Mouse (Mus musculus): ENCODE data around the gene Gm21775. TPM values are rescaled to one million over a fixed set of nuclear protein-coding genes. Genes with fewer than 3 reads are reported as not detected.
"Not testable (repeated sequence)": the region's sequence is repeated elsewhere in the genome, so short reads cannot be mapped to it uniquely, and the experiment has no call there.

Gene Gm21775
- not detected in 2 replicates for polyA plus RNA-seq (2012; rRNA removed)

- WGBS = 83% methylated on average over 2 of the region's 5 CpGs
- DNase-seq (ENCODE audit: low read depth in 1 of 2, low spot score in 2 of 2); H3K27ac ChIP-seq (ENCODE audit: insufficient read depth, low read length); H3K4me3 ChIP-seq (ENCODE audit: extremely low read depth, insufficient read depth, insufficient read length); H3K4me1 ChIP-seq (ENCODE audit: control insufficient read depth, insufficient read depth, insufficient read length); H3K36me3 ChIP-seq (ENCODE audit: control insufficient read depth, insufficient read depth, low read length); H3K27me3 ChIP-seq (ENCODE audit: control insufficient read depth, insufficient read depth, low read length): not testable (repeated sequence)
Observed at GRCm38 (mm10) chrY:10553153-10553552, at the start of gene Gm21775. Gm21775 (plus strand) TSS chrY:10553453.

GRCm38 (mm10) chrY:10535942-10536341 is 17.3 kb upstream of the Gm21775 start, which contains the start of gene Gm20737:
Gm20737 (minus strand) TSS chrY:10536042.
- H3K27ac ChIP-seq (ENCODE audit: insufficient read depth, low read length); DNase-seq (ENCODE audit: low read depth in 1 of 2, low spot score in 2 of 2); H3K4me1 ChIP-seq (ENCODE audit: control insufficient read depth, insufficient read depth, insufficient read length); H3K27me3 ChIP-seq (ENCODE audit: control insufficient read depth, insufficient read depth, low read length); H3K4me3 ChIP-seq (ENCODE audit: extremely low read depth, insufficient read depth, insufficient read length); H3K36me3 ChIP-seq (ENCODE audit: control insufficient read depth, insufficient read depth, low read length): not testable (repeated sequence)

Other genes with a start within 250 kb of the Gm21775 start
- gene Gm20834, start 228.9 kb upstream of the Gm21775 start, polyA plus RNA-seq (2012; rRNA removed) = not detected in 2 replicates
- not detected in 2 replicates for gene Gm28510, start 140.7 kb upstream of the Gm21775 start, polyA plus RNA-seq (2012; rRNA removed)
- not detected in 2 replicates for gene Gm20737, start 17.4 kb upstream of the Gm21775 start, polyA plus RNA-seq (2012; rRNA removed)
- gene Gm21900, start 62.9 kb downstream of the Gm21775 start, polyA plus RNA-seq (2012; rRNA removed) = not detected in 2 replicates
- gene Gm20777, start 199.0 kb downstream of the Gm21775 start, polyA plus RNA-seq (2012; rRNA removed) = not detected in 2 replicates

Measured in spleen, adult 2 months (tissue).